Mouse (Mus musculus) adrenal gland, adult 8-10 months (tissue): ENCODE measurements around the gene Gtf3c1. TPM values are rescaled to one million over a fixed set of nuclear protein-coding genes. Genes with fewer than 3 reads are reported as not detected.

ENCODE experiments used
- DNase-seq: peaks from one replicate; pipeline ENCODE4 v3.0.0; 2022
- total RNA-seq, 4 experiments: library from RNA; stranded (reverse); gene quantifications; 2 replicates each; pipeline ENCODE4 v1.2.4; 2022

Gtf3c1 gene
- total RNA-seq, 4 experiments from 2014 or later, result 72.8 to 86.8 (median 78.4) TPM

GRCm38 (mm10) chr7:125615453-125615852 is 92.1 kb downstream of the Gtf3c1 start:
- DNase-seq, result no peak

DNA sequence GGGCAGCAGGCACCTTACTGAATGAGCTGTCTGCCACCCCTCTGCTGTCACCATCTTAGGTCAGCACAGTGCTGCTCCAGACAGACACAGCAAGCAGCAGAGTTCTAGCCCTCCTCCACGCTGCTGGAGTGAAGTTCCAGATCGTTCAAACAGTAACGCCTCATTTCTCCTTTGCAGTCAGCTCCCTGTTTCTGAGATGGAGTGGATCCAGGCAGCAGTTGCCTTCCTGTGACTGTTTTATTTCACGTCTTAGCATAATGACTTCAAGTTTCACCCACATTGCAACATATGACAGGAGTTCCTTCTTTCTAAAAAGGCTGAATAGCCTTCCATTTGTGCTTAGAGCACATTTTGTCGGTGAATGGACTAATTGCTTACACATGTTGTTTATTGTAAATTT is 94.0 kb downstream of the Gtf3c1 start:
- no peak for DNase-seq

DNA sequence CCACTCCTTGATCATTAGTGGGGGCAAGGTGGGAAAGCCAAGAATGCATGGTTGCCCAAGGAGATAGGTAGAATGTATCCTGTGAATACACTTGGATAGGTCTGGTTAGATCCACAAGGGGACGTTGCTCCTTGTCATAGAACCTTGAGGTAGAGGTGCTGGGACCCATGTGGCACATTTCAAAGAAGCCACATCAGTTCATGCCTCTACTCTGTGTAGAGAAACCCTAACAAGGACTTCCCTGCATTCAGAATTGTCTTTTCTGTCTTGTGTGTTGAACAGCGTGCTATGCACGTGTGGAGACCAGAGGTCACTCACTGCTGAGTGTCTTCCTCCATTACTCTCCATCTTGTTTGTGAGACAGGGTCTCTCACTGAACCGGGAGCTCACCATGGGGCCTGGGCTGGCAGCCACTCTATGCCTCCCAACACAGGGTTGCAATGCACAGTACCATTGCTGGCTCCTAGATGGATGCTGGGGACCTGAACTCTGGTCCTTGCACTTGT is 99.3 kb downstream of the Gtf3c1 start:
- no peak for DNase-seq

DNA sequence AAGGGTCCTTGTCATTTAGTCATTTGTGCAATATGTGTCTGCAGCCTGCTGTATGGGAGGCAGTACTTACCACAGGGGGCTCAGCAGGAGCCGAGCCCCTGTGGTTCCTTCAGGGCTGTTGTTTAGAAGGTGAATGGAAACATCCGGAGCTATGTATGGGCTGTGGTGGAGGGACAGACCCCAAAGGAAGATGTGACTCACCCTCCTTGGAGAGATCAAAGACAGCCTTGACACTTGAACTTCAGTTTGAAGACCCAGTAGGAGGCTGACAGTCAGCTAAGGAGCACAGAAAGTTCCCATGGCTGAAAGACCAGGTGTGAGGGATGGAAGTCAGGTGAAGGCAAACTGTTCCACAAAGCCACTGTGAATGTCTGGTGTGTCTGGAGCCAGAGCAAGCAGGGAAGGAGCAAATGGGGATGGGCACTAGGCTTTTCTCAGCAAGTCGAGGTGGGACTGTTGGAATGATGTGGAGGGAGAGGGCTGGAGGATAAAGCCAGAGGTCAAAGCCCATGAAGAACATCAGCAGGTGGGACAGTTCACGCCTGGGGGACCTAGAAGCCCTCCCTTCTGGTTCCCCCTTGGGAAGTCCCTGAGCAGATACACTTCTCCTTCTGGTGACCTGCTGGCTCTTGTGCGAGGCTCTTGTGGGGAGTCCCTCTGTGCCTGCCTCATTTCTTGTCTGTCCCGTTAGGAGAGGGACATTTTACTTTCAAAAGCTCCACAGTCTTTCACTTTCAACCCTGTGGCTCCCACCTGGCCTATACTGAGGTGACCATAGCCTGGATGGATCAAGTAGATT is 100.0 kb downstream of the Gtf3c1 start:
- DNase-seq, result no peak

DNA sequence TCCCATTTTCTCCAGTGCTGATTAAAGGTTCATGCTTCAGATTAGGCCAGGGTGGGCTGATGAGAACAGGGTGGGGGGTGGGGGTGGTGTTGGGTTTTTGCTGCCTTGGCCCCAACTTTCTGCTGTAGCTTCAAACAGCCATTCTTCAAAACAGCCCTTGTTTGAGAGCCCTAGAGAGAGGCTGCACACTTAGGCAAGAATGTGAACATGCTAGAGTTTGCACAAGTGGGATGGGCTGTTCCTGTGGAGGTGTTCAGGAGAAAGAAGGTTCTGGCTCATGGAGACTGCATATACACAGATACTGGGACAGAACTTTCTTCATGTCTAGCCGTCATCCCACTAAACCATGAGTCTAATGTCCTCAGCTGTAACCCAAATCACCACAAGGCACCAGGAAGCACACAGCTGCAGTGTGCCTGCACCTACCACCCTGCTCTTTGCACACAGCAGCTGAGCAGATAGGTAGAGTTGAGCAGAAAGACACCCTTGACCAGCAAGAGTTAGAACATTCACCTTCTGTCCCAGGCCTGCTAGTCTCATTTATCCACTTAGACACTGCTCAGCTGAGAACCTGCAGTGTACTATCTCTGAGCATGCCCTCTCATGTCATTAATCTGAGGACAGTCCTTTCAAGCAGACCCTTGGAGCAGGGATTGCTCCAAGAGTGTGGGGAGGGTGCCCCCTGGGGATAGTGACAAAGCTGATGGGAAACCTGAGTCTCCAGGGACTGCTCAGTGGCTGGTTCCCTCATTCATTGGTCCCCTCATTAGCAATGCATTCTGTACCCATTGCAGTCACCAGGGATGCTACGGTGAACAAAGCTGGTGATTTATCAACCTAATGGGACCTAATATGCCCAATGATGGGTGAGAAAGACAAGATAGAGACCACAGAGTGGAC is 101.1 kb downstream of the Gtf3c1 start:
- no peak for DNase-seq

- no peak for DNase-seq
Measured at GRCm38 (mm10) chr7:125605725-125606139, 101.8 kb downstream of the Gtf3c1 start.

- no peak for DNase-seq
Measured at GRCm38 (mm10) chr7:125604362-125605319, 102.9 kb downstream of the Gtf3c1 start.

GRCm38 (mm10) chr7:125603185-125603631 is 104.4 kb downstream of the Gtf3c1 start, which contains the start of gene Il21r:
TSS of gene Il21r (plus strand) at chr7:125603429.
- no peak for DNase-seq

DNA sequence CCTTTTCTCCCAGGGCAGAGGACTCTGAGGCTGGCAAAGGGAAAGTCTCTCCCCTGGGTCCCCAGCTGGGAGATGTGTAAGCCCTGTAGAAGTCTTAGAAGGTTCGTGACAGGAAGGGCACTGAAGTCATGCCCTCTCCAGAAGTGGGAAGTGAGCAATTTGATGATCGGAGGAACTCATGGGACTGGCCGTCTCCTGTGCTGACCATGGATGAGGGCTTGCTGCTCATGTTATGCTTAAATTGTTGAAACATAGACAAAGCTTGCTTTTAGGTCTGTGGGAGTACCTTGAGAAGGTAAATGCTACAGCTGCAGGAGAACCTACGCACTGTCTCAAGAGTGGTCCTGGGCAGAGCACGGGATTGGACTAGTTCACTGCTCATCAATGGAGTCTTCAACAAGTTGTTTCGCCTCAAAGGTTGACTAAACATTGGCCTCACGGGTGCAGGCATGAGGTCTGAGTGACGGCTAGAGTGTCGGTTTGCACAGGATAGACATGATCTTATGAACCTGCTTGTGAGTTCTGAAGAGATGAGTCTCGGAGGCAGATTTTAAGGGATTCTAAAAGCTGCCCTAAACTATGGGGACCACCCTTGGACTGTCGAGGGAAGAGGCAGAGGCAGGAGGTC is 105.6 kb downstream of the Gtf3c1 start:
- no peak for DNase-seq

GRCm38 (mm10) chr7:125601280-125601670 is 106.3 kb downstream of the Gtf3c1 start:
- no peak for DNase-seq

DNA sequence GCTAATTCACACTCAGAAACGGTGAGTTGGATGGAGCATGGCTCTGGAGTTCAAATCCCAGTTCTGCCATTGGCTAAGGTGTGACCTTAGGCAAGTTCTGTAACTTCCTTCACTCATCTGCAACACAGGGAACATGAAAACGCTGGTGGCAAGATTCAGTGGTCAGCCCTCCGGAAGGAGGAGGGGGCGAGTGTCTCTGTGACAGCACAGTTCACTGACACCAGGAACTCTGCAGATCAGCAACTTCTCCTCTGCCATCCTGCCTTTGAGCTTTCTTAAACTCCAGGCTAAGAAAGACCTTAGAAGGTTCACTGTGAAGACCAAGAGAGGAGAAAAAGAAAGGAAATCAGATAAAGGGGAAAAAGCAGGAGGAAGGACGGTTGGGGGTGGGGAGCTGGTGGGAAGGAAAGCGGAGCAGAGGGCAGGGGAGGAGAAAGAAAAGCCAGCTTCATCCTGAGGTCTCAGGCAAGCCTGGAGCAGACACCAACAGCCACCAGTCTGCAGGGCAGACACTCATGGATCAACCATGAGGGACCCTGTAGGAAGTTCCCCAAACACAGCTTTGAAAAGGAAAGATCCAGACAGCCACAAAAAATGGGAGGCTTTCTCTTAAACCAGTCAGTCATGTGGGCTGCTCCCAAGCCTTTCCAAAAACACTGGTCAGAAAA is 106.8 kb downstream of the Gtf3c1 start:
- DNase-seq, result no peak

DNA sequence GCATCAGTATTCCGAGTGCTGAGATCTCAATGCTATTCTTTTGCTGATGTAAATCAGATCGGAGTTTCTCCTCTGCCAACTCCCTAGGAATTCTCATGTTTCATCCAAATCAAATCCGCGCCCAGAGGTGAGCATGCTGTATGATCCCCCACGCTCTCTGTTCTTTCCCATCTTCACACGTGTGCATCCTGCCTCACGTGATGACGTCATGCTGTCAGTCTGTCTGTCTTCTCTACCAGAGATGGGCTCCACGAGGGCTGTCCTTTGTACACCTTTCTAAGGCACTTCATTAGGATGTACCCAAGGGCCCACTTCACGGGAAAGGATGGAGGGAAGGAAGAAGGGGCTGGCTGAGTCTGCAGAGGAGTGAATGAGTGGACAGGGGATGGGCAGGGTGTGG is 107.4 kb downstream of the Gtf3c1 start:
- DNase-seq, result no peak

DNA sequence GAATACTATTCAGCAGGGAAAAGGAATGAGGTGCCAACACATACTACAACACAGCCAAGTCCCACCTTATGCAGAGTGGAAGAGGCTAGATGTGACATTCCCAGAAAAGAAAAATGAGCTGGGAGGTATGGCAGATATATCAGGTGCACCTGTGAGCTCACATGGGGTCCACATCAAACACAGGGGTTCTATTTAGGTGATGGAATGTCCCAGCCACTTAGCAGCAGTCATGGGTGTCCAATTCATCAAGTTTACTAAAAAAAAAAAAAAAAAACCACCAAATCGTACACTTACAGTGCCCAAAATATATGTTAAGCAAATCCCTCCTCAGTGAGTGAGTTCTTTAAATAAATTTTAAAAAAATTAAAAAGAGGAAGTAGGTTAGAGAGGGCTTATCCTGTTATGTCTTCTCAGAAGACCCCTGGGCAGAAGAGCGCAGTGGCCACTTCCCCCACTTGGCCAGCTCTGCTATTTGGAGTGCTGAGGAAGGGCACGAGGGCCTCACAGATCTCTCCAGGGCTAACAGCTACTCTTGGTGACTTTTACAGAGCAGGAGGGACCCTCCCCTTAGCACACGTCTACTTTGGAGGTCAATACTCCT is 108.1 kb downstream of the Gtf3c1 start:
- DNase-seq, result no peak

DNA sequence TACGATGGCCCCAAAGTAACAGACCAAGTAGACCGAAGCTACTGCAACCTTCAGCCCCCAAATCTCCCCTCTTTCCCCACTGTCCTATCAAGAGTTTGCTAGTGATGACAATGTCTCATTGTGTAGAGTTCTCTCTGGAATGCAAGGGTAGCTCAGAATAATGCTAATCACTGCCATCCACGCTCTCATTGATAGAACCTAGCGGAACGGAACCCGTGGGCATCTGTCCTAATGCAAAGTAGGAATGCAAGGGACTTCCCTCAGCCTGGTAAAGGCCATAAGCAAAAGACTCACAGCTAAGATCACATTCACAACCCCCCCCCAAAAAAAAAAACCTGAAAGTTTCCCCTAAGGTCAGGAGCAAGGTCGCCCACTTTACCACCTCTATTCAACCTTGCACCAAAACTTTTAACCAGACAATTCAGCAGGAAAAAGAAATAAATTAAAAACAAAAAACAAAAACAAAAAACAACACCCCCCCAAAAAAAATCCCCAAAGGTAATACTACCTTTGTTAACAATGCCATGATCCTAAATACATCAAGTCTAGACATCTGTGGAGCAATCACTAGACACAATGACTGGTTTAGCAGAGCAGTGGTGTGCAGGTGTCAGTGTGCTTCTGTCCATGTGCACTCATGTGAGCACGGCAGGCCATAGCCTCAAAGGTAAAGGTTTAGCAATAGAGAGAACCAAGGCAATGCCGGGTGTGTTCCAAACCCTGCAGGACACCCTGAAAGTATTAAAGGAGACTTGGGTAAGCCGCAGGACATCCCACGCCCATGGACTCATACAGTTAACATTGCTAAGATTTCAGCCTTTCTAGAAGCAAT is 109.8 kb downstream of the Gtf3c1 start:
- no peak for DNase-seq

DNA sequence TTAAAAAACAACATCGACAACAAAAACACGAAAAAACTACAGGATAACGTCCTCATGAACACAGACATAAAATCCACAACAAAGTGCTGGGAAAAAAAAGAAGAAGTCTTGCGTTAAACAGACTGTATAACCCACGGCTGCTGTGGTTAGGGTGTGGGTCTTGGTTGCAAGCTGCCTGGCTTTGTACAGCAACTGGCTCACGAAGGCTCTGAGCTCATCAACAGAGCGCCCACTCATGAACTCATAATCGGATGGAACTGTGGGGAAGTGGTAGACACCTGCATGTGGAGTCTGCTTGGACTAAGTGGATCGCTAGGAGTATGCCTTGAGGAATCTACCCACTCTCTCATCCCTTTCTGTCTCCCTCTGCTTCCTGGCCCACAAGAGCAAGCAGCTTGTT is 110.5 kb downstream of the Gtf3c1 start:
- DNase-seq, result no peak

- no peak for DNase-seq
Measured at GRCm38 (mm10) chr7:125596406-125596805, 111.2 kb downstream of the Gtf3c1 start.

- no peak for DNase-seq
Measured at GRCm38 (mm10) chr7:125593831-125594230, 113.7 kb downstream of the Gtf3c1 start.
